Mouse (Mus musculus) left cerebral cortex, adult 9 months (tissue): ENCODE data around the gene Glod4.

Experiments used
- DNase-seq, 2 experiments: peaks; one replicate each; pipeline ENCODE4 v3.0.0; 2022; ENCODE audit warnings: low spot score in 2 of 2

Glod4 gene

DNA sequence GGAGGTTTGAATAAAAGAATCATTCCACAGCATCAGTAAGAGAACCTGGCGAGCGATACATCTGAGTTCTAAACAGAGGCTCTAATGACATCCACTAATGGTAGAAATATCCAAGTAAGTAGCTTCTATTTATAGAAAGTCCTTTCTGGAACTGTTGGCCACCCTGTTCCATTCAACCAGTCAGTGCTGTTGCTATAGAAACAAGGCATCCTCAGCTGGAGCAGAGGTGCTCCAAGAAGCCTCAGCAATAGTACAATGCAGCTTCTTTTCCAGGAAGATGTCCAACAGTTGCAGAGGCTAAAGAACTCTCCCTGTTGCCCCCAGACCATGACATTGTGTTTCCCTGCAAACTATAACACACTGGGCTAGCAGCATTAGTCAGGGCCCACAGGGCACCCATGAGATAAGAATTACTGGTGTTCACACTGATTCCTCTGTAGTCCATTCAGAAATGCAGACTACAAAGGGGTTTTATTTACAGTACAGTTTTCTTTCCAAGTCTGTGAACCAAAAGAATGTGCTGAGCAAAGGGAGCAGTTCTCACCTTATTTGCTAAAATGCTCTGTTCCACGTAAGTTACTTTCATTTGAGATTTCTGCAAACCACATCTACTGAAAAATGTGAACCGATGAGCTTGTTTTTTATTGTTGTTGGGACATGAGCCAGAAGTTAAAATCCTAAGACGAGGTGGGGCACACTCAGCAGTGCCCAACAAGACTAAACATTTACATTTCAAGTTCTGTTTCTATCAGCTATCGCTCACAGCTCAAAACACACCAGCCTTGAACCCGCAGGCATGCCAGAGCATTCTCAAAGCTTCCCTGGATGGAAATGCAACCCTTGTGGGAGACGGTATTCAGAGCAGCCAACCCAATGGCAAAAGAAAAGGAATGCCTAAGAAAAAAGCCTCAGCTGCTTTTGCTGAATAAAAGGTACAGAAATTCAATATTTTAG, 95.2 kb downstream of the Glod4 start:
- DNase-seq, result peak; percentile 17 to 36

DNA sequence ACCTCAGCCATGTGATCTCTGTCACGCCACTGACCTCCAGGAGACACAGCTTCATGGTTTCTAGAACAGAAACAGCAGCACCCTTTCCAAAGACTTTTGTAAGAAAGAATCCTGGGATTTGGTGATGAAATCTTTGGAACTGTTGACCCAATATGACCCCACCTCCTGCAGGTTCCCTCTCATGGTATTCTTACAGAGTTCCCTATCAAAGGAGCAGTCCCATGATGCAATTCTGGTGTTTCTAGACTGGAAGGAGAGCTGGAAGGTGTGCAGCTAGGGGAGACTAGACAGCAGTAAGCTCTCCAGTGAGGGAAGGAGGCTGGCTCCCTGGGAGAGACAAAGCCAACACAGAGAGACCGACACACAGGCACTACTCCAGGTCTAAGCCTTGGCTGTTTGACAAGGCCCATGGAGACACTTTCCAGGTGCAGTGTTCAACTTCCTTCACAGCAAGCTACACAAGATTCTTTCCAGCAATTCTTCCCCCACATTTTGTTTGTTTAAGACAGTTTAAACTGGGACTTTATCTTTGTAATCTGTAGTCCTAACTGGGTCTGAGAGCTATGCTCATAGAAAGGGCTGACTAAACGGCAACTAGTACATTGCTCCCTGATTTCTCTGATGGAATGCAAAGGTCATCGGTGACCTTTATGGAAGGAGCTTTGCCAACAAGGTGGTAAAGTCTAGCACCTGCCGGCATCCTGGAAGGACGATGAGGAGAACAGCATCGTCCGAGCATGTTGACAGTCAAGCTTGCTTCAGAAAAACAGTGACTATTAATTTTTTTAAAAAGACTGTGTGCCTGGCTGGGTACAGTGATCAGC, 97.1 kb downstream of the Glod4 start:
- no peak for DNase-seq

DNA sequence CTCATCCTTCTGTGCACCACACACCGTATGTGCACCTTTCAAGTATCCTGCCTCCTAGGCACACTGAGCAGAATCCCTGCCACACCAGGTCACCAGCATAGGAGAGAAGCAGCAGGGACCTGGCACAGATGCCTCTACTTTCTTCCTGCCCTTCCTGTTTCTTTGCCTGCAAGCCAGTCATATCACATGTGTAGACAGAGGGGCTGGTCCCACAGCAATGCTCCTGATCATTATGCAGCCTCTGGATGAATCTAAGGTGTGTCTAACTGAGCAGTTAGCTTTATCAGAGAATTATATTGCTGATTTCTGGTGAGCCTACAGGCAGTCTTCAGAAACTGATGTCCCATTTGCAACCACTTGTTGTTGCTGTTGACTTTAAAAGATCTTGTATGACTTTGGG, 98.4 kb downstream of the Glod4 start:
- no peak for DNase-seq

DNA sequence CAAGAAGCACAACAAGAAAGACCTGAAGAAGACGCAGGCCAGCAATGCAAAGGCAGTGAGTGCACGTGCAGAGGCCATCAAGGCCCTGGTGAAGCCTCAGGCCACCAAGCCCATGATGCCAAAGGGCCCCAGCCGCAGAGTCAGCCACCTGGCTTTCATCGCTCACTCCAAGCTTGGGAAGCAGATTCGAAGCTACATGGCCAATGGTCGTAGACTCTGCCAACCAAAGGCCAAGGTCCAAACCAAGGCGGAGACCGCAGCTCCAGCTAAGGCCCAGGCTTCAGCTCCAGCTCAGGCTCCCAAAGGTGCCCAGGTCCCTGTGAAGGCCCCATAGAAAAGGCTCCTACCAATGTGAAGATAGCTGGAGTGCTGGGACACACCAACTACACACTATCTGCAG, 99.1 kb downstream of the Glod4 start:
- no peak for DNase-seq

DNA sequence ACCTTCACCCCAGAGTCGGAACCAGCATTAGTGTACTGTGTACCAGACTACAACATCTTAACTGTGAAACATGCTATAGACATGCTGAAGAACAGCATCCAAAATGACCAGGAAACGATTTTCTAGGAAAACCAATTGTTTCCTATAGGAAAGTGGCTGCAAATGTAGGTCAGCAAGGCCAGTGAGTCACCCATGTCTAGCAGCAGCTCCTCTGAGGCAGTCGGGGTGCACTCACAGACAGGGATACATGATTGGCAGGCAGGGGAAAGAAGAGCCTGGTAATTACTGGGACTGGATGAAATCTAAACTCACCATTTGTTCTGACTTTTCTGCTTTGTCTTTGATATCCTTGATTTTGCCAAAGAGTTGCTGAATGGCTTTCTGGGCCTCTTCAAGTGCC, 105.5 kb downstream of the Glod4 start:
- DNase-seq, result no peak

DNA sequence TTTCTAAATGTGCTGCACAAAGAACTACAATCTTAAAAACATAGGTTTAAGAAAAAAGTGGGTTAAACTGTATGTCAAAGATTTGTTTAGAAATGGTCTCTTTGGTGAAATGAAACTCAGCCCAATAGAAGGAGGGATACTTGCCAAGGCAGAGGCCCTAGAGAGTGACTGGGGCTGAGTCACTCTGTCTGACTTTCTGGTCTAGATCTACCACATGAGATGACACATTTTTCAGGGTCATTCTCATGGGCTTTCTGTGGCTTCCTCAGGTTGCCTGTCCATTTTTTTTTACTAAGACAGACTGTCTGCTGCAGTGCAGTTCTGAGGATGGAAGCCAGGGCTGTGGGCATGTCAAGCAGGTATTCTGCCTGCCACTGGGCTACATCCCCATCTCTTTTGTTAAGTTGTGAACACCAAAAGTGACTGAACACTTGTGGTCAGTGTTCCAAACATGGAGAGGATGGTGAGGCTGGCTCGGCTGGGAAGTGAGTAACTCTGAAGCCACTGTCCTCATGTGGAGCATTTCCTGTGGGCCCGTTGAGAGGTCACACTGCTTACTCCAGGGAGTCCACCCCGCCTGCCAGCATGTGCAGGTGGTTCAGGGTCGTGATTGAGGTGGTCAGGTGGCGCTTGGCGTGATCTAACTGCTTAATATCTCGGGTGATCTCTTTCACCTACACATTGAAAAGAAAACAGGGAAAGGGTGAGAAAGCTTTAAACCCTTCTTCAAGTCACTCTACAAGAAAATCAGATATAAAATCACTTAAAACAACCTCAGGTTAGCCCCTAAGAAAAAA, 107.7 kb downstream of the Glod4 start:
- no peak for DNase-seq

DNA sequence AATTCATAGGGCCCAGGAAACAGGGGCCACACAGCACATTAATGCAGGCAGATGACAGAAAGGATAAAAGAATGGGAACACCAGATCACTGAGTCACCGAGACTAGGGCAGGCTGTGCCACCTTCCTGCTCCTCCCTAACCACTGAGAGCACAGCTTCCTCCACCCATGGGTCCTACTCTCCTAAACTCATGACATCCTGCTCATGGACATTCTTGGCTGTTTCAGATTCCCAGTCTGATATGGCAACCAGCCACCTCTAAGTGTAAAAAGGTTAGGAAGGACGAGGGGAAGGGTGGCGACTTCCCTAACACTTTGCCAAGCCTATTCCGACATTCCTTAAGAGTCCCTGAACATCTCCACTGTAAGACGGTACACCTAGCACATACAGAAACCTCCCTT, 112.7 kb downstream of the Glod4 start:
- no peak for DNase-seq

DNA sequence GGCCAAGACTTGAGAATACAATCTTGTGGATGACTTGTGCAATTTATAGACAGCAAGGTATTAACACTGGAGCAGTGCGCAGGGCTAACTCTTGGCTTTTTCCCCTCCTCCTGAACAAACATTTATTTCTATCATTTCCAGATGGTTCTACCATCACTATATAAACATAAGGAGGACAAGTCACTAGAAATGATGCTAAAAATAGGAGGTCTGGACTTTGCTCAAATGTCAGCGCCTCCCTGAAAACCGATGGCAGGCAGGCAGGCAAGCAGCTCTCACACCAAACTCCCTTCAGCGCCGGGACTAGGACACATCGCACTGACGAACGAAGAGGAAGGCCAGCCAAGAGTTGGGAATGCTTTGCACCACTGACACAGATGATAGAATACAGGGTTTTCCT, 118.1 kb downstream of the Glod4 start:
- DNase-seq, result no peak

DNA sequence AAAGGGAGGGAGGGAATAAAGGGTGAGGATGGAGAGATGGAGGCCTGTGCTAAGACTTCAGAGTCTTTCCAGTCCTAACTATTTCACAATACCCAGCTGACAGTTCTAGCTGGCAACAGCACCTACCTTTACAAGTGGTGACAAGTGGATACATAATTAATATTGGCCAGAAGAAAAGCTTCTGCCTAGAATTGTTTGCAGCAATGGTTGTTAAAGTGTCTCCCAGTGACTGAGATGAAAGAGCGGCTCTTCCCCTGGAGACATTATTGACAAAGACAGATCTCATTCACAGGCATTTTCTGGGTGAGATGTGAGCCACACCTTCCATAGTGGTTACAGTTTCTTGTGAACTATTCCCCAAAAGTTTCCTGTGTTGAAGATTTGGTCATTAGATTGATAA, 120.0 kb downstream of the Glod4 start:
- no peak for DNase-seq

DNA sequence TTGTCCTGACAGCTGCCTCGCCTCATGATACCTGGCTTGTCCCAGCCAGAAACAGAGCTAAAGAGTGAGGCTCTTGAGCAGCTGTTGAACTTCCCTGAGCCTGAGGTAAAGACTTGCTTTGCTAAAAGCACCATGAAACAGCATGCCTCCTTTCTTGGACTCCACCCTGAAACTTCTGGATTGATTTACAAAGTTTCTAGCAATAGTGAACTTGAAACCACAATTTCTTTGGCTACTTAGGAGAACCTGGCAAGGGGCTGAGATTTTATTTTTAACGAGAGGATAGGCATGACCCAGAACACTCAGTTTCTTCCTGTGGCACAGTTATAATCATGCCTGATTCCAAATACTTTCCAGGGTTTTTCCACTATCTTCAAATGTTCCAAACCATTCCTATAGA, 121.0 kb downstream of the Glod4 start:
- DNase-seq, result no peak

DNA sequence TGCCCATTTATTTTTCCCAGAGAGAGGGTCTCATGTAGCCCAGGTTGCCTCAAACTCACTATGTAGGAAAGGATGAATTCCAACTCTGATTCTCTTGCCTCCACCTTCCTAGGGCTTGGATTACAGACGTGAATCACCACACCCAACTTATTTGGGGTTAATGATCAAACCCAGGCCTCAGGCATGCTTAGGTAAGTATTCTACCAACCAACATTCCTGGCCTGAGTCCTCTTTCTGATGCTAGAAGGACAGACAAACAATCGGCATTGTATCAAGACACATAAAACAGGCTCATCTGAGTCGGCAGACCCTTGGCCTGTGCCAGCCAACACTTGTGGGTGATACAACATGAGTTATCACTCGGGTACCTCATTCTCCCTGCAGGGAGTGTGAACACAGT, 122.4 kb downstream of the Glod4 start:
- DNase-seq, result no peak

DNA sequence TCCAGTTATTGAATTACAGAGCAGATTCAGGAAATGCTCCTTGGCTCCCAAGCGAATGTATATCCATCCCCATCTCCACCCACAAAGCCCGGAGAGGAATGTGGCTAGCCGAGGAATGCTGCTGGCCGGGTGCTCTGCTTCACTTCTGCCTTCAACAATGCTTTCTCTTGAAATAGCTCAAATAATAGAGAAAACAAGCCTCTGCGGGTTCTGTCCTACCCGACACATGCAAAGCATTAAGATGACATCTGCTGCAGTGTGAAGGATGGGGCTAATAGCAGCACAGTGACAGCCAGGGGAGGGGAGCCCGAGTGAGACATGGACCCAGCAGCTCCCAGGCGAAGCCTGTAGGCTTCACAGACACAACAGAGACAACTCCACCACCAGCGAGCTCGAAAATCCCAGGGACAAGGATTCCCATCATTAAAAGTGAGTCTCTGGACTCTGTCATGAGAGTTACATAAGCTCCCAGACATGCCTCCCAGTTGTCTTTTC, 123.1 kb downstream of the Glod4 start:
- peak in 1 of 2 experiments; percentile 20 for DNase-seq

DNA sequence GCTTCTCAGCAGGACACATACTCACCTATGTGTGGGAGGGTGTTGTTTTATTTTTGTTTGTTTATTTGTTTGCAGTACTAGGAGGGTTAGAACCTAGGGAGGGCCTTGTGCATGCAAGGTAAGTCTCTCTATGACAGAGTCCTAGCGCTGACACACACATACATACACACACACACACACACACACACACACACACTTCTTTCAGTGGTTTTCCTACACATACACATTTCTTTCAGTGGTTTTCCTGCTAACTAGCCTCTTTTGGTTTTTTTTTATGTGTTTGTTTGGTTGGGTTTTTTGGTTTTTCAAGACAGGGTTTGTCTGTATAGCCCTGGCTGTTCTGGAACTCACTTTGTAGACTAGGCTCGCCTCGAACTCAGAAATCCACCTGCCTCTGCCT, 133.1 kb downstream of the Glod4 start:
- no peak for DNase-seq

DNA sequence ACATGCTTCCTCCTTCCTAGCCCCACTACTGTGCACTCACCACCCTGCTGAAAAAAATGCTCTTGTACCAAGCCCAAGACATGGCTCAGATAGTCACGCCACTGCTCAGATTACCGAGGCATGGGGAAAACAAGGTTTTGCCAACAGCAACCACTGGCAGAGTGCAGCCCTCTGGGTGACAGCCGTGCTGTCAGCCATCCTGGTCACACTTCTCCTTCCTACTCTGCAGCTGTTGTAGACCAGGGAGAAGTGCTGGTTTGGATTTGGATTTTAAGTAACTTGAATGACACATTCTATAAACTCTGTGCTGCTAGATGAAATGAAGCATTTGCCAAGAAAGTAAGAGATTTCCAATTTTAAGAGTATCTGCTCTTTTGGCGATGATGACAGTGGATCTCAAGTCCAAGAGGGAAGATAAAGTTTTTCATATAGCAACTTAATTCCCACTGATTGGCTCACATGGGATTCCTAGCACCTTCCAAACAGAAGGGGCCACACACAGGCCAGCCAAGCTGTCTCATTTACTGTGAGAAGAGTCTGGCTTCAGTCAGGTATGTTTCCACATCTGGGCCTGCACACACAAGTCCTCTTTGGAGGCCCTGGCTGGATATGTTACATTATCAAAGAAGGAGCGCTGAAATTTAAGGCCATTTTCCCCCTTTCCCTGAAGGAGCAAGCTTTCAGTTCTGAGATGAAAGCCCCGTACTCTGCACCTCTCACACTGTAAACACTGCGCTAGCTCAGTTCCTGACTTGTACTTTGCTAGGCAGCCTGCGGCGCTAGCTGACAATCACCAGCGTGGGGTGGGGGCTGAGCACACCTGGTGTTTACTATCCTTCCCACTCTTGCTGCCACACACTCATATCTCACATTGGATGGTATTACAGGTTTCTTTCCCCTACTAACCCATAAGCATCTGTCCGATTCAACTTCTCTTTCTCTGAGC, 136.7 kb downstream of the Glod4 start:
- DNase-seq, result no peak

DNA sequence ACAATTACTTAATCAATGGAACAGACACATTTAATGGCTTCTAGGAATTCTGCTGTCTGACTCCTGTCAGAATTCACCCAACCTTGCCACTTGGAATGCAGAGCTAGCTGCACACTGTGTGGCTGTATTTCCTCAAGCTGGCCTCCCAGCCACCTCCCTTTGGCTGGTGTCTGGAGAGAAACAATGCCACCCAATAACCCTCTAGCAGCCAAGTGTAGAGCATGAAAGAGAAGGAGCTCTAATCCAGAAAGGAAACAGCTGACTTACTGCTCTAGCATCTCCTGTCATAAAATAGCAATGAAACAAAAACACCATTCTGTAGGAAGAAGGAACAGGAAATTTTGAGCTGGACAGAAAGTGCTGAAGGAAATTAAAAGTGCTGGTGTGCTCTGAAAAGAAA, 142.4 kb downstream of the Glod4 start:
- no peak for DNase-seq

DNA sequence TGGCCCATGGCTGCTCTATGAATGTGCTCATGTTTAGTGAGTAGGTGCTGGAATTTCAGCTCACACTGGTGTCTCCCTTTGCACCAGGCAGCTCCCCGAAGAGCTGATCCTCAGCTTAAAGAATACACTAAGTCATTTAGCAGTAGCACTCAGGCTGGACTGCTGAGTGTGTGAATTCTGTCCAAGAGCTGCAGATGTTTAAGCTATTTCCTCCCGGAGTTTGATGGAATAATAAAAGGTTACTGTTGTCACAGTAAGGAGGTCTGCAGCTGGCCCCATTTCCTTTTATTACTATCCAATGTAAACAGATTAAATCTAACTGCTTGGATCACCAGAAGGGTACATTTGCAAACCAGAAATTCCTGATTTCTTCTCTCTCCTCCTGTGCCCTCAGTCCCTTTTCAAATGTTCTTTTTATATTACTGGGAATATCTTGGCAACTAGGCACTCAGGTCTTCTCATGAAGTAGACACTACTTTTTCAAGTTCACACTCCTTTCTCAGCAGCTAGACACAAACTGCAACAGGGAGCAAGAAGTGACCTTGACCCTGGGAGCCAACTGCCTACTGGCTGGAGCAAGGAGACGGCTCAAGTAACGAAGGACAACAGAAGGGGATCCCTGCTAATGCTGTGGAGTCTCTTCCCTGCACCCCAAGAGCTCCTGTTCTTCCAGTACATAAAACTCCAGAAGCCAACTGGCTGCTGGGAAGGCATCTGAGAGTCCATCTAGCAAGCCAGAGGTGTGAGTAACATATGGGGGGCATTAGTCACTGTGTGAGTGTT, 144.1 kb downstream of the Glod4 start:
- no peak for DNase-seq

DNA sequence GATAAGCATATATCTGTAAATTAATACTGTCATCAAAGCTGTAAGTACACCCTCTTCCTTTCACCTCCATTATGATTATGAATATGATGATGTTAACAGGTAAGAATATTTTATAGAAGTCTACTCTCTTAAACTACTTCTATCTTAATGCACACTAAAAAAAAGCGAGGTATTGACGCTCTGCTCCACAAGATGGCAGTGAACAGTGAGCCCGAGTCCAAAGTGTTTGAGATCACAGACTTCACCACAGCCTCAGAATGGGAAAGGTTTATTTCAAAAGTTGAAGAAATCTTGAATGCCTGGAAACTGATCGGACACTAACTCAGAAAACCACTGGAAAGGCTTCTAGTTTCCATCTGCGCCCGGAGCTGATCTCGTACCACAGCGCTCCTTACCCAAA, 149.9 kb downstream of the Glod4 start:
- DNase-seq, result no peak

DNA sequence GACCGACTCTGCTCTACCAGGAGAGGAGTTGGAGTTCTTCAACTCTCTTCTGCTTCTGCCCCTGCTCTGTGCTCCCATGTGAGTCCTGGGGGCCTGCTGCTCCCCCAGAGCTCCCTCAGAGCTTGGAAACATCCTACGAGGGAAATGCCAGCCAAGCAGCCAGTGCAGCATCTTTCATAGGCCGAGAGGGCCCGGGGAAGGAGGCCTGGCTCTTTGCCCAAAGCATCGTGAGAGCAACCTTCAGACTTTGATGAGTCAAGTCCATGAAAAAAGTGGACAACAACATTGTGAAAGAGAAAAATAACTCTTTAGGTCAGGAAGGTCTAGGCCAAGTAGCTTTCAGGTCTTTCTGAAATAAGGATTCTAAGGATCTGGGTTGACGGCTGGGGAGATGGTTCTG, 153.7 kb downstream of the Glod4 start:
- no peak for DNase-seq

DNA sequence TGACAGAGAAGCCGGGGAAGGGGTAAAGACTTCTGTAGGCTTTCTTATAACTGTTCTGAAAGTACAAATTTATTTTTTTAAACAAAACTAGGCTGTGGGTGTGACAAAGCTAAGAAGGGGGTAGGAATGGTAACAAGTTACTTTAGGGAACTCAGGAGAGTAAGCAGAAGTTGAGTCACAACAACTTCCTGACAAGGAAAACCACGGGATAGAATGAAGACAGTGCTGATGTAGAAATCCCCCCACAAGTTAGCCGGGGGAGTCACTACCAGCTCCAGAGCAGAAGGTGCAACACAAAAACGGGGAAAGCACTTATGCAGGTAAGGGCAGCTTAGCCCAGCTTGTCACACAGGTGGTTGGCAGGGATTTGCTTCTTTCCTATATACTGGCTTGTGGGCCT, 155.0 kb downstream of the Glod4 start:
- DNase-seq, result no peak
